Mouse (Mus musculus): ENCODE results near the gene Higd1c. TPM values are rescaled to one million over a fixed set of nuclear protein-coding genes. Genes with fewer than 3 reads are reported as not detected.

The Higd1c gene
- polyA plus RNA-seq, 1 experiment from 2014 or later, result not detected

- H3K36me3 ChIP-seq (ENCODE audit: control insufficient read depth, insufficient read depth, low read length), result peaks cover 13% of the 10 kb centered on the region
- ATAC-seq (replicated peaks; ENCODE audit: insufficient number of reproducible peaks, low FRiP score, low TSS enrichment), result no peak
- 51% methylated on average over 5 of the region's 5 CpGs for WGBS (ENCODE audit: insufficient replicate concordance)
Measured at GRCm38 (mm10) chr15:100406088-100406487, 41.7 kb downstream of the Higd1c start.

GRCm38 (mm10) chr15:100410918-100411672, 46.8 kb downstream of the Higd1c start:
- Histone ChIP-seq H3K36me3 (ENCODE audit: control insufficient read depth, insufficient read depth, low read length) (peaks cover 5% of the 10 kb centered on the region; the same call in 1 of the 2 replicates), H3K4me3 (ENCODE audit: low read depth, low read length) (no peak overlapping the region), H3K9ac (ENCODE audit: low read depth, low read length) (no peak overlapping the region), H3K4me1 (ENCODE audit: control insufficient read depth, insufficient read depth, low read length) (0 out of 2 replicates have a peak, but pooled peaks cover 4% of the 10 kb centered on the region), H3K9me3 (replicated peaks; ENCODE audit: control insufficient read depth, low read length) (no peaks in the 10 kb centered on the region), H3K27ac (ENCODE audit: low read depth, low read length) (no peak overlapping the region), H3K4me2 (no peak overlapping the region), H3K27me3 (ENCODE audit: control insufficient read depth, insufficient read depth, low read length) (no peaks in the 10 kb centered on the region)
- 55% methylated on average over 14 of the region's 14 CpGs for WGBS (ENCODE audit: insufficient replicate concordance)
- peak; percentile 76 for ATAC-seq (replicated peaks; ENCODE audit: insufficient number of reproducible peaks, low FRiP score, low TSS enrichment)

More at GRCm38 (mm10) chr15:100406088-100406487, 41.7 kb downstream of the Higd1c start:
- Histone ChIP-seq H3K27me3 (ENCODE audit: control insufficient read depth, insufficient read depth, low read length) (no peaks in the 10 kb centered on the region), H3K4me1 (ENCODE audit: control insufficient read depth, insufficient read depth, low read length) (no peaks in the 10 kb centered on the region), H3K4me2 (no peak overlapping the region), H3K9ac (ENCODE audit: low read depth, low read length) (no peak overlapping the region), H3K9me3 (replicated peaks; ENCODE audit: control insufficient read depth, low read length) (no peaks in the 10 kb centered on the region), H3K4me3 (ENCODE audit: low read depth, low read length) (no peak overlapping the region), H3K27ac (ENCODE audit: low read depth, low read length) (no peak overlapping the region)

- ATAC-seq (replicated peaks; ENCODE audit: insufficient number of reproducible peaks, low FRiP score, low TSS enrichment), result no peak
- Histone ChIP-seq H3K36me3 (ENCODE audit: control insufficient read depth, insufficient read depth, low read length) (peaks cover 5% of the 10 kb centered on the region; the same call in 1 of the 2 replicates), H3K27ac (ENCODE audit: low read depth, low read length) (no peak overlapping the region), H3K4me2 (no peak overlapping the region), H3K9ac (ENCODE audit: low read depth, low read length) (no peak overlapping the region), H3K9me3 (replicated peaks; ENCODE audit: control insufficient read depth, low read length) (no peaks in the 10 kb centered on the region), H3K27me3 (ENCODE audit: control insufficient read depth, insufficient read depth, low read length) (no peaks in the 10 kb centered on the region), H3K4me1 (ENCODE audit: control insufficient read depth, insufficient read depth, low read length) (0 out of 2 replicates have a peak, but pooled peaks cover 4% of the 10 kb centered on the region), H3K4me3 (ENCODE audit: low read depth, low read length) (no peak overlapping the region)
- 78% methylated on average over 5 of the region's 5 CpGs for WGBS (ENCODE audit: insufficient replicate concordance)
Measured at GRCm38 (mm10) chr15:100411731-100412130, 47.4 kb downstream of the Higd1c start.

- no peak for ATAC-seq (replicated peaks; ENCODE audit: insufficient number of reproducible peaks, low FRiP score, low TSS enrichment)
- no peak overlapping the region for H3K4me2 ChIP-seq
- H3K4me3 ChIP-seq (ENCODE audit: low read depth, low read length), result no peak overlapping the region
- no peaks in the 10 kb centered on the region; the same call in 1 of the 2 replicates for H3K36me3 ChIP-seq (ENCODE audit: control insufficient read depth, insufficient read depth, low read length)
- H3K9me3 ChIP-seq (replicated peaks; ENCODE audit: control insufficient read depth, low read length), result no peaks in the 10 kb centered on the region
- H3K27ac ChIP-seq (ENCODE audit: low read depth, low read length), result no peak overlapping the region
- WGBS (ENCODE audit: insufficient replicate concordance), result 64% methylated on average over 4 of the region's 5 CpGs
- no peak overlapping the region for H3K9ac ChIP-seq (ENCODE audit: low read depth, low read length)
- H3K27me3 ChIP-seq (ENCODE audit: control insufficient read depth, insufficient read depth, low read length), result no peaks in the 10 kb centered on the region
- H3K4me1 ChIP-seq (ENCODE audit: control insufficient read depth, insufficient read depth, low read length), result 0 out of 2 replicates have a peak, but pooled peaks cover 7% of the 10 kb centered on the region
Measured at GRCm38 (mm10) chr15:100413306-100413705, 49.0 kb downstream of the Higd1c start.

GRCm38 (mm10) chr15:100414011-100414410, 49.7 kb downstream of the Higd1c start:
- Histone ChIP-seq H3K4me3 (ENCODE audit: low read depth, low read length) (no peak overlapping the region), H3K4me2 (no peak overlapping the region), H3K9ac (ENCODE audit: low read depth, low read length) (no peak overlapping the region), H3K36me3 (ENCODE audit: control insufficient read depth, insufficient read depth, low read length) (no peaks in the 10 kb centered on the region; the same call in 1 of the 2 replicates), H3K9me3 (replicated peaks; ENCODE audit: control insufficient read depth, low read length) (no peaks in the 10 kb centered on the region), H3K27me3 (ENCODE audit: control insufficient read depth, insufficient read depth, low read length) (no peaks in the 10 kb centered on the region), H3K4me1 (ENCODE audit: control insufficient read depth, insufficient read depth, low read length) (peaks cover 9% of the 10 kb centered on the region), H3K27ac (ENCODE audit: low read depth, low read length) (no peak overlapping the region)
- WGBS (ENCODE audit: insufficient replicate concordance), result 64% methylated on average over 4 of the region's 4 CpGs
- ATAC-seq (replicated peaks; ENCODE audit: insufficient number of reproducible peaks, low FRiP score, low TSS enrichment), result no peak

GRCm38 (mm10) chr15:100414942-100415341, 50.6 kb downstream of the Higd1c start:
- Histone ChIP-seq H3K9ac (ENCODE audit: low read depth, low read length) (no peak overlapping the region), H3K27ac (ENCODE audit: low read depth, low read length) (no peak overlapping the region), H3K27me3 (ENCODE audit: control insufficient read depth, insufficient read depth, low read length) (no peaks in the 10 kb centered on the region), H3K36me3 (ENCODE audit: control insufficient read depth, insufficient read depth, low read length) (no peaks in the 10 kb centered on the region; the same call in 1 of the 2 replicates), H3K9me3 (replicated peaks; ENCODE audit: control insufficient read depth, low read length) (no peaks in the 10 kb centered on the region), H3K4me1 (ENCODE audit: control insufficient read depth, insufficient read depth, low read length) (peaks cover 18% of the 10 kb centered on the region), H3K4me3 (ENCODE audit: low read depth, low read length) (no peak overlapping the region), H3K4me2 (no peak overlapping the region)
- ATAC-seq (replicated peaks; ENCODE audit: insufficient number of reproducible peaks, low FRiP score, low TSS enrichment), result no peak
- 90% methylated on average over 13 of the region's 13 CpGs for WGBS (ENCODE audit: insufficient replicate concordance)

GRCm38 (mm10) chr15:100415684-100416083, 51.3 kb downstream of the Higd1c start:
- no peak overlapping the region for H3K9ac ChIP-seq (ENCODE audit: low read depth, low read length)
- H3K9me3 ChIP-seq (replicated peaks; ENCODE audit: control insufficient read depth, low read length), result no peaks in the 10 kb centered on the region
- 90% methylated on average over 8 of the region's 8 CpGs for WGBS (ENCODE audit: insufficient replicate concordance)
- no peak overlapping the region for H3K4me2 ChIP-seq
- no peak overlapping the region for H3K27ac ChIP-seq (ENCODE audit: low read depth, low read length)
- H3K36me3 ChIP-seq (ENCODE audit: control insufficient read depth, insufficient read depth, low read length), result no peaks in the 10 kb centered on the region
- no peak overlapping the region for H3K4me3 ChIP-seq (ENCODE audit: low read depth, low read length)
- peaks cover 25% of the 10 kb centered on the region for H3K4me1 ChIP-seq (ENCODE audit: control insufficient read depth, insufficient read depth, low read length)
- ATAC-seq (replicated peaks; ENCODE audit: insufficient number of reproducible peaks, low FRiP score, low TSS enrichment), result no peak
- no peaks in the 10 kb centered on the region for H3K27me3 ChIP-seq (ENCODE audit: control insufficient read depth, insufficient read depth, low read length)

- Histone ChIP-seq H3K27ac (ENCODE audit: low read depth, low read length) (no peak overlapping the region), H3K4me2 (peak overlapping the region; percentile 6; the same call in 1 of the 2 replicates), H3K36me3 (ENCODE audit: control insufficient read depth, insufficient read depth, low read length) (no peaks in the 10 kb centered on the region), H3K4me1 (ENCODE audit: control insufficient read depth, insufficient read depth, low read length) (peaks cover 34% of the 10 kb centered on the region), H3K9me3 (replicated peaks; ENCODE audit: control insufficient read depth, low read length) (no peaks in the 10 kb centered on the region), H3K9ac (ENCODE audit: low read depth, low read length) (no peak overlapping the region), H3K4me3 (ENCODE audit: low read depth, low read length) (no peak overlapping the region), H3K27me3 (ENCODE audit: control insufficient read depth, insufficient read depth, low read length) (no peaks in the 10 kb centered on the region)
- ATAC-seq (replicated peaks; ENCODE audit: insufficient number of reproducible peaks, low FRiP score, low TSS enrichment), result no peak
- 78% methylated on average over 9 of the region's 9 CpGs for WGBS (ENCODE audit: insufficient replicate concordance)
Measured at GRCm38 (mm10) chr15:100417854-100418450, 53.6 kb downstream of the Higd1c start.

Measured in heart, embryonic 11.5 days (tissue).